Mouse (Mus musculus): ENCODE data around the gene Fndc7. TPM values are rescaled to one million over a fixed set of nuclear protein-coding genes. Genes with fewer than 3 reads are reported as not detected.

Gene Fndc7
- not detected in 2 replicates for polyA plus RNA-seq (2012)

DNA sequence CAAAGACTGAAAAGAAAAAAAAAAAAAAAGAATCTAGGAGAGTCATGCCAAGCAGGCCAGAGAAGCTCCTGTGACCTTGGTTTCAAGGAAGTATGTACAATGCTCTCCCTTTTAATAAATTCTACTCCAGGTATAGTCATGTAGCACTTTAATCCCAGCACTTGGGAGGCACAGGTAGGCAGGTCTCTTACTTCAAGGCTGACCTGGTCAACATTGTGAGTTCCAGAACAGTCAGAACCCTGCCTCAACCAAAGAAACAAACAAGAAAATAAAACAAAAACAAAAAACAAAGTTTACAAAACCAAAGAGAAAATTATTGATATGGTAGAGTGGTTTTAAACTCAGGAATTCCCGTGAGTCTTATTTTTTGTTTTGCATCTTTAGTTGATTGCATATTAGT lies at the start of gene Fndc7:
Gene Fndc7 (minus strand): TSS at position 101 of the 400 bp plus-strand sequence.

GRCm38 (mm10) chr3:108939573-108939972 lies 49.8 kb upstream of the Fndc7 start, which contains the start of gene Henmt1:
Gene Henmt1 (plus strand): TSS chr3:108939873.

GRCm38 (mm10) chr3:108911548-108912413 lies 22.0 kb upstream of the Fndc7 start, which contains the start of gene Prpf38b:
Gene Prpf38b (minus strand): TSS chr3:108911727.

GRCm38 (mm10) chr3:108840000-108840715 lies 49.6 kb downstream of the Fndc7 start, which contains the start of gene Stxbp3:
Gene Stxbp3 (minus strand): TSS chr3:108840526.

Other genes with a start within 250 kb of the Fndc7 start
- 21.1 and 22.5 TPM in 2 replicates for gene Clcc1, start 236.1 kb downstream of the Fndc7 start, polyA plus RNA-seq (2012)
- 2.1 and 3.5 TPM in 2 replicates for gene Gpsm2, start 167.7 kb downstream of the Fndc7 start, polyA plus RNA-seq (2012)
- gene Aknad1, start 150.3 kb downstream of the Fndc7 start, polyA plus RNA-seq (2012), result 0.04 TPM in 1 of 2 replicates, not detected in the other
- gene Stxbp3, start 49.5 kb downstream of the Fndc7 start, polyA plus RNA-seq (2012), result 16.7 and 24.2 TPM in 2 replicates
- gene Prpf38b, start 21.7 kb upstream of the Fndc7 start, polyA plus RNA-seq (2012), result 87.2 and 125 TPM in 2 replicates
- 0.19 TPM in 1 of 2 replicates, not detected in the other for gene Henmt1, start 49.9 kb upstream of the Fndc7 start, polyA plus RNA-seq (2012)
- gene Gm9857, start 50.4 kb upstream of the Fndc7 start, polyA plus RNA-seq (2012), result not detected in 2 replicates
- 2.6 and 2.7 TPM in 2 replicates for gene Fam102b, start 137.6 kb upstream of the Fndc7 start, polyA plus RNA-seq (2012)
- not detected in 2 replicates for gene Slc25a54, start 190.5 kb upstream of the Fndc7 start, polyA plus RNA-seq (2012)
- 7.3 and 8.3 TPM in 2 replicates for gene Slc25a24, start 233.1 kb upstream of the Fndc7 start, polyA plus RNA-seq (2012)

Measured in megakaryocyte-erythroid progenitor cell, adult 5 weeks (primary cell).